Mouse (Mus musculus) cerebellum, adult 2 months (tissue): ENCODE results near the gene Rdh16. TPM values are rescaled to one million over a fixed set of nuclear protein-coding genes. Genes with fewer than 3 reads are reported as not detected.
"Not testable (repeated sequence)": the region's sequence is repeated elsewhere in the genome, so short reads cannot be mapped to it uniquely, and the experiment has no call there.

ENCODE experiments used
- DNase-seq, 2 experiments: peaks; one replicate each; pipeline ENCODE4 v3.0.0; 2021
- H3K27ac ChIP-seq: fragments of 200-500 bp; 2 replicates; pipeline ENCODE4 v1.5.1; 2012; ENCODE audit warnings: low read length, control low read depth, inconsistent platforms; ENCODE audit not compliant: insufficient read depth
- H3K27me3 ChIP-seq: fragments of 200-500 bp; 2 replicates; pipeline ENCODE4 v1.6.1; 2012; ENCODE audit warnings: inconsistent platforms, mild to moderate bottlenecking, low read length, moderate library complexity; ENCODE audit not compliant: control insufficient read depth, insufficient read depth
- H3K4me1 ChIP-seq: fragments of 200-500 bp; 2 replicates; pipeline ENCODE4 v1.6.1; 2011; ENCODE audit warnings: low read length; ENCODE audit not compliant: control insufficient read depth, insufficient read depth
- H3K4me3 ChIP-seq: fragments of 200-500 bp; replicated peaks from 2 replicates; pipeline ENCODE3; 2011; ENCODE audit warnings: mild to moderate bottlenecking, low read depth, low read length, control low read depth; ENCODE audit not compliant: insufficient read depth
- CTCF ChIP-seq: fragments of 200-500 bp; IDR thresholded peaks from 2 replicates; pipeline ENCODE4 v1.5.1; 2011; ENCODE audit warnings: low read depth, mild to moderate bottlenecking, control low read depth, low read length, moderate library complexity, borderline replicate concordance; ENCODE audit not compliant: insufficient read depth
- POLR2A ChIP-seq: fragments of 200-500 bp; IDR thresholded peaks from 2 replicates; pipeline ENCODE4 v1.6.1; 2011; ENCODE audit warnings: low read length, control low read depth, borderline replicate concordance; ENCODE audit not compliant: insufficient read depth
- WGBS: fragments of 180-500 bp; shearing (Covaris S2); methylation state at CpG from one replicate; pipeline ENCODE4 v1.1.7; 2018; 5-methylcytosine and 5-hydroxymethylcytosine counted together
- polyA plus RNA-seq: library from polyadenylated mRNA; depleted of rRNA; stranded (reverse); fragments of >200 nt; gene quantifications from 2 replicates; pipeline ENCODE4 v1.2.3, GENCODE M21; 2012; rRNA removed

The Rdh16 gene
- polyA plus RNA-seq, 1 experiment: 0.10 TPM

DNA sequence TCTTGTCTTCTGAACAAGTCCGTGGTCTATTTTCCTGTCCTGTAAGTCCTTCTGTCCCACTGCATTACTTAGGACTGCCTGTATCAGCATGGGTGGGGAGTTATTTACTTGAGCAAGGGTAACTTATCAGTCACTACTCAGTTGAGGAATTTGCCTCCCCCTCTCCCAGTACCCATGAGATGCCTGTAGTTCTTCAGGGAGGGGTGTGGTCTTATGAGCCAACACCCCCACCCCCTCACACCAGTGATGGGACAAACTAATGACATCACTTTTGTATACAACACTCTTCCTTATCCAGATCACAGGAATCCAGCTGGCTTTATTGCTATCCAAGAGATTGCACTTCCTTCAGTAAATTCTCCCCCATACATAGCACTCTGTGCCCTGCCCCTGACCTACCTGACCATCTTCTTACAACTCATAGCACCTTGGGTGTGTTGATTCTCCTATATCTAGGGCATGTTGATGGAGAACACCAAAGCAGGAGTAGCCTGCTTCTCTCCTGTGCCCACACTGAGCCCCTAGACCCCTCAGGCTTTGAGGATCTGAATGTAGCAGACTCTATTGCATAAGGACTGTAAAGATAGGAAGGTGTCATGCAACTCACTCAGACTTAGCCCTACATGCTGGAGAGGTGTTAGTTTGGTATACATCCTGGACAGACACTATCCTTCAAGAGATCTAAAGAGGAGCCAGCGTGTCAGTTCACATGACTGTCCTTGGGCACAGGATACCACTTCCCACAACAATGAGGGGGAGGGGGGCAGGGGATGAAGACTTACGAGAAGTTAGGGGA is 77.5 kb downstream of the Rdh16 start:
- DNase-seq: no peak
- TF ChIP-seq POLR2A: no peak
- TF ChIP-seq CTCF: no peak
- no peak overlapping the region for H3K4me3 ChIP-seq
- 76% methylated on average over 3 of the region's 3 CpGs for WGBS
- H3K4me1 ChIP-seq: no peaks in the 10 kb centered on the region
- no peaks in the 10 kb centered on the region for H3K27me3 ChIP-seq
- H3K27ac ChIP-seq: no peak overlapping the region

- no peak overlapping the region for H3K27ac ChIP-seq
- H3K4me1 ChIP-seq: no peaks in the 10 kb centered on the region
- WGBS: 71% methylated on average over 3 of the region's 3 CpGs
- H3K27me3 ChIP-seq: no peaks in the 10 kb centered on the region
- no peak overlapping the region for H3K4me3 ChIP-seq
- DNase-seq: no peak
- no peak for TF ChIP-seq CTCF
- TF ChIP-seq POLR2A: no peak
Observed at GRCm38 (mm10) chr10:127879155-127879688, 78.3 kb downstream of the Rdh16 start.

GRCm38 (mm10) chr10:127881041-127881440 is 80.1 kb downstream of the Rdh16 start:
- TF ChIP-seq POLR2A: no peak
- TF ChIP-seq CTCF: no peak
- no peak for DNase-seq
- Histone ChIP-seq H3K4me3 (no peak overlapping the region), H3K4me1 (no peaks in the 10 kb centered on the region), H3K27me3 (no peaks in the 10 kb centered on the region), H3K27ac (no peak overlapping the region)
- WGBS: 90% methylated on average over 4 of the region's 4 CpGs

DNA sequence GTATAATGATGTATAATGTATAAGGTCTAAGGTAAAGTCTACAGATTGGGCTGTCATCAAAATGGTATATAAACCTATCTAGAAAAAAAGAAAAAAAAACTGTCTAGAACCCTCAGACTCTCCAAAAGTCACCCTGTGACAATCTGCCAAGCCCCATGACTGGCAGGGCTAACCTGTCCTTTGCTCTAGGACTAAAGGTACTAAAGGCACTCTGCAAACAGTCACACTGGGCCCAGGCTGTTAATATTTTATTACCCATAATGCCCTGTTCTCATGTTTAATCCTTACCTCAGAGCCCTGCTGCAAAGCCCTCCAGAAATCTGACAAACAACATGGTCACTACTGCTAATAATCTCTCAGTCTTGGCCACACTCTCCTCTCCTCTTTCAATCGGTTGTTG is 85.6 kb downstream of the Rdh16 start:
- Histone ChIP-seq H3K27me3 (no peaks in the 10 kb centered on the region), H3K4me3 (no peak overlapping the region), H3K4me1 (no peaks in the 10 kb centered on the region), H3K27ac (no peak overlapping the region)
- DNase-seq: no peak
- no peak for TF ChIP-seq POLR2A
- TF ChIP-seq CTCF: no peak
- 57% methylated on average over 1 of the region's 1 CpGs for WGBS

- no peak for DNase-seq
- H3K27ac ChIP-seq: no peak overlapping the region
- TF ChIP-seq CTCF (no peak), POLR2A (no peak)
- H3K27me3 ChIP-seq: no peaks in the 10 kb centered on the region
- H3K4me3 ChIP-seq: no peak overlapping the region
- WGBS: 75% methylated on average over 4 of the region's 4 CpGs
- H3K4me1 ChIP-seq: no peaks in the 10 kb centered on the region
Observed at GRCm38 (mm10) chr10:127886971-127887370, 86.0 kb downstream of the Rdh16 start.

GRCm38 (mm10) chr10:127888605-127889004 is 87.7 kb downstream of the Rdh16 start, which contains the start of gene Rdh7:
Rdh7 (minus strand) TSS chr10:127888817.
- TF ChIP-seq CTCF (no peak), POLR2A (no peak)
- DNase-seq: no peak
- H3K4me3 ChIP-seq: no peak within 1 kb of the TSS
- no peaks in the 10 kb centered on the region for H3K27me3 ChIP-seq
- H3K27ac ChIP-seq: no peak within 1 kb of the TSS
- H3K4me1 ChIP-seq: no peaks in the 10 kb centered on the region

DNA sequence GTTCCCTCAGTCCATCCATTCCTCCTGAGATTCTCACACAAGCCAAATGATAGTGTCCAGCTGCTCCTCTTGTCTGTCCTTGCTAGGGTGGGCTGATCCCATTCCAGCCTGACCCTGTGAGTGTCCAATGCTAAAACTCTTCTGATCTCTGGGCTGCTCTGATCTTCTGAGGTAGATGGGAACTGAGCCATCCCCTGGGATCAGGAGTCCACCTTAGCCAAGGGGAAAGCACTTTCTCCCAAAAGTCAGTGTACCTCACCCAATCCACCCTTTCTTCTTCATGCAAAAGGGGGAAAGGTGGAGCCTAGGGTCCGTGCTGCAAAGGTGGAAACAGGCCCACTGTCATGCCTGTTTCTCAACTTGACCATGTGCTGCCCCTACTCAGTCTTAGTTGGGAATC is 90.5 kb downstream of the Rdh16 start:
- no peak for TF ChIP-seq POLR2A
- no peak for TF ChIP-seq CTCF
- no peaks in the 10 kb centered on the region for H3K4me1 ChIP-seq
- H3K4me3 ChIP-seq: no peak overlapping the region
- 72% methylated on average over 1 of the region's 1 CpGs for WGBS
- no peaks in the 10 kb centered on the region for H3K27me3 ChIP-seq
- H3K27ac ChIP-seq: no peak overlapping the region
- DNase-seq: no peak

GRCm38 (mm10) chr10:127893163-127894022 is 92.4 kb downstream of the Rdh16 start:
- H3K4me1 ChIP-seq, H3K27me3 ChIP-seq, H3K4me3 ChIP-seq, DNase-seq, H3K27ac ChIP-seq: not testable (repeated sequence)
- 60% methylated on average over 5 of the region's 5 CpGs for WGBS

Other genes starting within 250 kb of the Rdh16 start
- gene Lrp1, start 180.0 kb upstream of the Rdh16 start, polyA plus RNA-seq: 346 and 366 TPM in 2 replicates
- 8.7 TPM in 2 replicates for gene Stat6, start 158.2 kb upstream of the Rdh16 start, polyA plus RNA-seq
- gene Nemp1, start 134.3 kb upstream of the Rdh16 start, polyA plus RNA-seq: 6.7 and 9.0 TPM in 2 replicates
- gene Nab2, start 132.6 kb upstream of the Rdh16 start, polyA plus RNA-seq: 59.2 and 69.9 TPM in 2 replicates
- gene Myo1a, start 96.0 kb upstream of the Rdh16 start, polyA plus RNA-seq: 1.2 and 1.6 TPM in 2 replicates
- 1.4 and 1.5 TPM in 2 replicates for gene Tac2, start 76.7 kb upstream of the Rdh16 start, polyA plus RNA-seq
- gene Zbtb39, start 61.6 kb upstream of the Rdh16 start, polyA plus RNA-seq: 5.7 and 6.6 TPM in 2 replicates
- gene Gpr182, start 49.4 kb upstream of the Rdh16 start, polyA plus RNA-seq: 1.4 and 1.5 TPM in 2 replicates
- gene Rdh1, start 41.4 kb upstream of the Rdh16 start, polyA plus RNA-seq: 0.15 and 0.16 TPM in 2 replicates
- gene Rdh16f1, start 41.4 kb upstream of the Rdh16 start, polyA plus RNA-seq: 0.05 and 0.92 TPM in 2 replicates
- 0.13 and 0.88 TPM in 2 replicates for gene Rdh9, start 24.8 kb upstream of the Rdh16 start, polyA plus RNA-seq
- not detected in 2 replicates for gene Rdh19, start 48.8 kb downstream of the Rdh16 start, polyA plus RNA-seq
- gene Rdh16f2, start 65.3 kb downstream of the Rdh16 start, polyA plus RNA-seq: not detected in 2 replicates
- gene Rdh7, start 87.7 kb downstream of the Rdh16 start, polyA plus RNA-seq: not detected in 2 replicates
- 0.13 TPM in 1 of 2 replicates, not detected in the other for gene Sdr9c7, start 97.4 kb downstream of the Rdh16 start, polyA plus RNA-seq
- gene Hsd17b6, start 206.5 kb downstream of the Rdh16 start, polyA plus RNA-seq: not detected in 2 replicates
- 16.2 and 17.4 TPM in 2 replicates for gene Prim1, start 214.0 kb downstream of the Rdh16 start, polyA plus RNA-seq
- gene Naca, start 234.4 kb downstream of the Rdh16 start, polyA plus RNA-seq: 209 and 230 TPM in 2 replicates